Mouse (Mus musculus) midbrain, embryonic 15.5 days (tissue): ENCODE data around the gene Trp53rkb. TPM values are rescaled to one million over a fixed set of nuclear protein-coding genes. Genes with fewer than 3 reads are reported as not detected.
"Not testable (repeated sequence)": the region's sequence is repeated elsewhere in the genome, so short reads cannot be mapped to it uniquely, and the experiment has no call there.

Experiments used
- ATAC-seq: fragments of 200-750 bp; cut with Nextera tagmentation; replicated peaks from 2 replicates; pipeline ENCODE4 v1.8.0; 2017; ENCODE audit warnings: moderate TSS enrichment
- H3K27ac ChIP-seq: fragments of 300-500 bp; sonication (generic); 2 replicates; pipeline ENCODE4 v1.5.1; 2015; ENCODE audit warnings: mild to moderate bottlenecking, inconsistent platforms
- H3K27me3 ChIP-seq: fragments of 300-500 bp; sonication (generic); replicated peaks from 2 replicates; pipeline ENCODE4 v1.6.1; 2015; ENCODE audit warnings: inconsistent platforms
- H3K36me3 ChIP-seq: fragments of 300-500 bp; sonication (generic); replicated peaks from 2 replicates; pipeline ENCODE4 v1.6.1; 2015; ENCODE audit warnings: inconsistent platforms
- H3K4me1 ChIP-seq: fragments of 300-500 bp; sonication (generic); 2 replicates; pipeline ENCODE4 v1.6.1; 2015; ENCODE audit warnings: inconsistent platforms
- H3K4me2 ChIP-seq: fragments of 300-500 bp; sonication (generic); 2 replicates; pipeline ENCODE4 v1.6.1; 2015; ENCODE audit warnings: inconsistent platforms, mild to moderate bottlenecking, moderate library complexity
- H3K4me3 ChIP-seq: fragments of 300-500 bp; sonication (generic); 2 replicates; pipeline ENCODE4 v1.5.1; 2015; ENCODE audit warnings: mild to moderate bottlenecking, inconsistent platforms
- H3K9ac ChIP-seq: fragments of 300-500 bp; sonication (generic); 2 replicates; pipeline ENCODE4 v1.6.1; 2015; ENCODE audit warnings: mild to moderate bottlenecking, inconsistent platforms
- H3K9me3 ChIP-seq: fragments of 300-500 bp; sonication (generic); 2 replicates; pipeline ENCODE4 v1.6.1; 2016; ENCODE audit warnings: inconsistent platforms
- WGBS: fragments of 180-500 bp; shearing (Covaris S2); methylation state at CpG from one replicate; pipeline ENCODE4 v1.1.7; 2015; ENCODE audit warnings: mixed read lengths; 5-methylcytosine and 5-hydroxymethylcytosine counted together
- polyA plus RNA-seq: library from polyadenylated mRNA; unstranded; fragments of >200 nt; fragmentation: Nextera tagmentation; extraction: Ambion mirVana; gene quantifications from 2 replicates; pipeline ENCODE4 v1.2.1, GENCODE M21; 2015

The Trp53rkb gene
- 10.2 and 11.0 TPM in 2 replicates for polyA plus RNA-seq

DNA sequence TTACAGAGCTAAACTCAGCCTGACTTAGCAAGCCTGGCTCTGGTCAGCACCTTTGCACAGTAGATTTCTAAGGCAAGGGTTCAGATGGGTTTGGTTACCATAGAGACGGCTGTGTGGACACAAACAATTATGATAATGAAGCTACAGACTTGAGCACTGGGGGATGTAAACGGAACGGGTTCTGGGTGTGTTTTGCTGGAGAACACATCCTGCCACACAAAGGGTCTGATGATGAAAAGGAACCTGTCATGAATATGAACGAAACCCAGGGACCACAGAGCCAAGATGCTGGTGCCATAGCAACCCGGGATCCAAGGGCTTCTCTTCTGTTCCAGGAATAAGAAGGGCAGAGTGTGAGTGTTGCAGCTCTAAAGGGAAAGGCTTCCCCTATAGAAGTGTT is at the start of gene Trp53rkb:
Gene Trp53rkb (plus strand): TSS at position 177 of the 400 bp plus-strand sequence.
- H3K9ac ChIP-seq = peak within 1 kb of the TSS; percentile 58
- peaks cover 22% of the 10 kb centered on the region for H3K4me1 ChIP-seq
- peak within 1 kb of the TSS; percentile 67 for H3K4me2 ChIP-seq
- 12% methylated on average over 5 of the region's 5 CpGs for WGBS
- H3K36me3 ChIP-seq = peaks cover 8% of the 10 kb centered on the region
- ATAC-seq = peak; percentile 37; the same call in 1 of the 2 replicates
- H3K27ac ChIP-seq = peak within 1 kb of the TSS; percentile 66
- no peaks in the 10 kb centered on the region for H3K27me3 ChIP-seq
- no peaks in the 10 kb centered on the region for H3K9me3 ChIP-seq
- peak within 1 kb of the TSS; percentile 73 for H3K4me3 ChIP-seq

GRCm38 (mm10) chr2:166743504-166743903 is 48.8 kb upstream of the Trp53rkb start:
- Histone ChIP-seq H3K4me2 (no peak overlapping the region), H3K9ac (no peak overlapping the region), H3K27ac (no peak overlapping the region), H3K4me1 (no peaks in the 10 kb centered on the region), H3K27me3 (no peaks in the 10 kb centered on the region), H3K9me3 (no peaks in the 10 kb centered on the region), H3K36me3 (no peaks in the 10 kb centered on the region), H3K4me3 (no peak overlapping the region)
- ATAC-seq = no peak
- WGBS = 27% methylated on average over 4 of the region's 4 CpGs

- H3K4me2 ChIP-seq = no peak overlapping the region
- no peaks in the 10 kb centered on the region for H3K36me3 ChIP-seq
- 87% methylated on average over 7 of the region's 7 CpGs for WGBS
- H3K27ac ChIP-seq = no peak overlapping the region
- no peak overlapping the region for H3K4me3 ChIP-seq
- ATAC-seq = no peak
- H3K27me3 ChIP-seq = no peaks in the 10 kb centered on the region
- no peak overlapping the region for H3K9ac ChIP-seq
- no peaks in the 10 kb centered on the region for H3K4me1 ChIP-seq
- H3K9me3 ChIP-seq = no peaks in the 10 kb centered on the region
These were observed 47.9 kb upstream of the Trp53rkb start for GRCm38 (mm10) chr2:166744433-166744832.

- Histone ChIP-seq H3K27ac (no peak overlapping the region), H3K9ac (no peak overlapping the region), H3K4me2 (no peak overlapping the region), H3K4me3 (no peak overlapping the region), H3K9me3 (no peaks in the 10 kb centered on the region), H3K27me3 (no peaks in the 10 kb centered on the region), H3K36me3 (no peaks in the 10 kb centered on the region), H3K4me1 (no peaks in the 10 kb centered on the region)
- ATAC-seq = no peak
- 83% methylated on average over 9 of the region's 9 CpGs for WGBS
These were observed 46.5 kb upstream of the Trp53rkb start for GRCm38 (mm10) chr2:166745849-166746248.

GRCm38 (mm10) chr2:166746261-166746913 is 45.9 kb upstream of the Trp53rkb start:
- 55% methylated on average over 14 of the region's 14 CpGs for WGBS
- ATAC-seq = not testable (repeated sequence)

GRCm38 (mm10) chr2:166750620-166751191 is 41.6 kb upstream of the Trp53rkb start:
- Histone ChIP-seq H3K4me2 (no peak overlapping the region), H3K4me3 (no peak overlapping the region), H3K27ac (no peak overlapping the region), H3K36me3 (no peaks in the 10 kb centered on the region), H3K4me1 (no peaks in the 10 kb centered on the region), H3K27me3 (no peaks in the 10 kb centered on the region), H3K9me3 (no peaks in the 10 kb centered on the region), H3K9ac (no peak overlapping the region)
- WGBS = 88% methylated on average over 6 of the region's 6 CpGs
- ATAC-seq = no peak

More at GRCm38 (mm10) chr2:166746261-166746913, 45.9 kb upstream of the Trp53rkb start:
- not testable (repeated sequence) for H3K27me3 ChIP-seq, H3K4me3 ChIP-seq, H3K9ac ChIP-seq, H3K4me2 ChIP-seq, H3K27ac ChIP-seq, H3K36me3 ChIP-seq, H3K4me1 ChIP-seq, H3K9me3 ChIP-seq

DNA sequence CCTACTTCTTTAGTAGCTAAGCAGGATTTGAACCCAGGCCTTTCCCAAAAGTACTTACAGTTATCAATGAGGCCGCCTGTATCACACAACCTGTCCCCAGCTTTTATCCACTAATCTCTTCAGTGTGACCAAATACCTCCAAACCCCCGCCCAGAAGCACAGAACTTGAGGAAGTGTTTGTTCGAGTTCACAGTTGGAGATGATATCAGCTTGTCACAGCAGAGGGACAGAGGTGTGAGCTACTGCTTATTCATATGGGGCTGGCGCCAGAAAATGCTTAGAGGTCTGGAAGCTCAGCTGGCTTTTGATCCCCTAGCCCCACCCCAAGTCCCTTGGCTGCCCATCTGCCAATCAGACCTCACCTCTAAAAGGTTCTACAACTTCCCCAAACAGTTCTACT is 38.1 kb upstream of the Trp53rkb start:
- H3K27ac ChIP-seq = no peak overlapping the region
- H3K9ac ChIP-seq = no peak overlapping the region
- H3K9me3 ChIP-seq = no peaks in the 10 kb centered on the region
- H3K36me3 ChIP-seq = no peaks in the 10 kb centered on the region
- ATAC-seq = no peak
- no peaks in the 10 kb centered on the region for H3K4me1 ChIP-seq
- WGBS = 81% methylated on average over 4 of the region's 4 CpGs
- H3K4me3 ChIP-seq = no peak overlapping the region
- H3K4me2 ChIP-seq = no peak overlapping the region
- H3K27me3 ChIP-seq = no peaks in the 10 kb centered on the region

GRCm38 (mm10) chr2:166754760-166755159 is 37.6 kb upstream of the Trp53rkb start:
- no peaks in the 10 kb centered on the region for H3K36me3 ChIP-seq
- no peak overlapping the region for H3K4me2 ChIP-seq
- no peaks in the 10 kb centered on the region for H3K9me3 ChIP-seq
- 90% methylated on average over 7 of the region's 7 CpGs for WGBS
- no peaks in the 10 kb centered on the region for H3K4me1 ChIP-seq
- H3K27ac ChIP-seq = no peak overlapping the region
- no peak overlapping the region for H3K9ac ChIP-seq
- ATAC-seq = no peak
- no peak overlapping the region for H3K4me3 ChIP-seq
- no peaks in the 10 kb centered on the region for H3K27me3 ChIP-seq

DNA sequence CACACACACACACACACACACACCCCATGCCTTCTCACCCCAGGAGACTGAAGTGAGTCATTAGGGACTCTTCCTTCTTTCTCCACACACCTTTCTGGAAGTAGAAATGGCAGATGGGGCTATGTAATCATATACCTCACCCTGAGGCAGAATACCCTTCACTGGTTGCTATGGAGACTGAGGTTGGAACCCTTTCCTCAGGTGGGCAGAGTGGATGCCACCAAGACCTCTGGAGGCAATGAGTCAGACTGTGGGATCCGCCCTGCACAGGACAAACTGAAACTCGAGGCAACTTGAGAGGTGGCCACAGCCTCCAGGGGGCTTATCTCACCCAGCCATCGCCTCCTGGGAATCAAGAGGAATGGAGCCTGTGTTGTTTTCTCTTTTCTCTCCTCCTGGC is 34.4 kb upstream of the Trp53rkb start:
- H3K4me1 ChIP-seq = no peaks in the 10 kb centered on the region
- H3K36me3 ChIP-seq = no peaks in the 10 kb centered on the region
- H3K27me3 ChIP-seq = no peaks in the 10 kb centered on the region
- no peak overlapping the region for H3K4me3 ChIP-seq
- ATAC-seq = no peak
- H3K4me2 ChIP-seq = no peak overlapping the region
- WGBS = 48% methylated on average over 3 of the region's 3 CpGs
- H3K9ac ChIP-seq = no peak overlapping the region
- H3K27ac ChIP-seq = no peak overlapping the region
- no peaks in the 10 kb centered on the region for H3K9me3 ChIP-seq

- H3K27ac ChIP-seq = no peak overlapping the region
These were observed 28.3 kb upstream of the Trp53rkb start for GRCm38 (mm10) chr2:166764051-166764450.

DNA sequence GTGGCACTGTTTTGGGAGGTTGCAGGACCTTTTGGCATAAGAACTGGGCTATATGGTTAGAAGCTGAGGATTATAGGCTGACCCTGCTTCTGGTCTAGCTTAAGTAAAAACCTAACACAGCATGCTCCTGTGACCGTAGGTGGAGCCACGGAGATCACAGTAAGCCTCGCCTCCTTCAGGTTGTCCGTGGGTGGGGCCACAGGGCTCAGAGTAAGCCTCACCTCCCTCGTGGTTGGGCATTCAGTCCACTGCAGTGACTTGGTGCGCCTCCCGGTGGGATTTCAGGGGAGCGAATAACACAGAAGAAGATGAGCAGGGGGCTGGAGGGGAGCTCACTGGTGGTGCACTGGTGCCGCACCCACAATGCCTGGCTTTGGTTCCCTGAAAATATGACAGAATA is 24.7 kb upstream of the Trp53rkb start:
- Histone ChIP-seq H3K4me1 (no peaks in the 10 kb centered on the region), H3K9ac (no peak overlapping the region), H3K27ac (no peak overlapping the region), H3K27me3 (no peaks in the 10 kb centered on the region), H3K4me3 (no peak overlapping the region), H3K9me3 (no peaks in the 10 kb centered on the region), H3K4me2 (no peak overlapping the region), H3K36me3 (no peaks in the 10 kb centered on the region)
- no peak for ATAC-seq
- WGBS = 74% methylated on average over 9 of the region's 9 CpGs

More at GRCm38 (mm10) chr2:166764051-166764450, 28.3 kb upstream of the Trp53rkb start:
- H3K36me3 ChIP-seq = no peaks in the 10 kb centered on the region
- no peaks in the 10 kb centered on the region for H3K27me3 ChIP-seq
- H3K4me1 ChIP-seq = no peaks in the 10 kb centered on the region
- no peak overlapping the region for H3K4me2 ChIP-seq
- 5% methylated on average over 5 of the region's 5 CpGs for WGBS
- H3K9me3 ChIP-seq = no peaks in the 10 kb centered on the region
- no peak for ATAC-seq
- H3K9ac ChIP-seq = no peak overlapping the region
- H3K4me3 ChIP-seq = no peak overlapping the region

DNA sequence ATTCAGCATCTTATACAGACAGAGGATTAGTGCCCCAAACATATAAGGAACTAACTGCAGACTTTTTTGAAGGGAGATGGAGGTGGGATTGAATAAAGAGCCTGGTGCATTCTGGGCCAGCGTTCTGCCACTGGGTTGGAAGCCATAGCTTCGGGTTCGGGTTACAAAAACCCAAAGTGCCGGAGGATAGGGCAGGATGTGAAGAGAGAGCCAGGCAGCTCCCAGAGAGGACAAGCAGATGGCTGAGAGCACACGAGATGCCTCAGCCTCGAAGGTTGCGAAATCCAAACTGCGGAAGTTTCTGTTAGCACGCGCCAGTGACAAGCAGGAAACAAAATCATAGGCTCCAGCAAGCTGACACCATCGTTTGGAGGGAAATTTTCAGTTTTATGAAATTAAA is 20.9 kb upstream of the Trp53rkb start:
- no peak for ATAC-seq
- Histone ChIP-seq H3K4me1 (no peaks in the 10 kb centered on the region), H3K4me2 (no peak overlapping the region), H3K4me3 (no peak overlapping the region), H3K27ac (no peak overlapping the region), H3K27me3 (no peaks in the 10 kb centered on the region), H3K9me3 (no peaks in the 10 kb centered on the region), H3K9ac (no peak overlapping the region), H3K36me3 (no peaks in the 10 kb centered on the region)
- WGBS = 70% methylated on average over 11 of the region's 11 CpGs

GRCm38 (mm10) chr2:166773587-166773986 is 18.7 kb upstream of the Trp53rkb start:
- Histone ChIP-seq H3K4me2 (no peak overlapping the region), H3K9me3 (no peaks in the 10 kb centered on the region), H3K4me1 (no peaks in the 10 kb centered on the region), H3K27me3 (no peaks in the 10 kb centered on the region), H3K4me3 (no peak overlapping the region), H3K27ac (no peak overlapping the region), H3K9ac (no peak overlapping the region), H3K36me3 (no peaks in the 10 kb centered on the region)
- no peak for ATAC-seq
- WGBS = 78% methylated on average over 10 of the region's 10 CpGs
